Mouse (Mus musculus) layer of hippocampus, adult 18-20 months (tissue): Measurements from ENCODE around the gene Pds5b. TPM values are rescaled to one million over a fixed set of nuclear protein-coding genes. Genes with fewer than 3 reads are reported as not detected.
"Not testable (repeated sequence)": the region's sequence is repeated elsewhere in the genome, so short reads cannot be mapped to it uniquely, and the experiment has no call there.

ENCODE experiments used
- DNase-seq, 2 experiments: peaks; one replicate each; pipeline ENCODE4 v3.0.0; 2022; ENCODE audit warnings: low spot score in 2 of 2
- long read RNA-seq: library from polyadenylated mRNA; stranded (forward); transcript quantifications from one replicate; pipeline ENCODE4 v2.0.0, GENCODE M21; 2021
- total RNA-seq, 2 experiments: library from RNA; stranded (reverse); gene quantifications; 2 replicates each; pipeline ENCODE4 v1.2.3; 2021

The Pds5b gene
- total RNA-seq = 10 to 100 TPM; 76.8 to 78.8 TPM
- long read RNA-seq, full-length matches to known transcripts = 20 of 45 reads
- long read RNA-seq, partial matches to known transcripts = 19 of 45 reads
- long read RNA-seq, other reads (novel, unspliced or antisense) = 6 of 45 reads

DNA sequence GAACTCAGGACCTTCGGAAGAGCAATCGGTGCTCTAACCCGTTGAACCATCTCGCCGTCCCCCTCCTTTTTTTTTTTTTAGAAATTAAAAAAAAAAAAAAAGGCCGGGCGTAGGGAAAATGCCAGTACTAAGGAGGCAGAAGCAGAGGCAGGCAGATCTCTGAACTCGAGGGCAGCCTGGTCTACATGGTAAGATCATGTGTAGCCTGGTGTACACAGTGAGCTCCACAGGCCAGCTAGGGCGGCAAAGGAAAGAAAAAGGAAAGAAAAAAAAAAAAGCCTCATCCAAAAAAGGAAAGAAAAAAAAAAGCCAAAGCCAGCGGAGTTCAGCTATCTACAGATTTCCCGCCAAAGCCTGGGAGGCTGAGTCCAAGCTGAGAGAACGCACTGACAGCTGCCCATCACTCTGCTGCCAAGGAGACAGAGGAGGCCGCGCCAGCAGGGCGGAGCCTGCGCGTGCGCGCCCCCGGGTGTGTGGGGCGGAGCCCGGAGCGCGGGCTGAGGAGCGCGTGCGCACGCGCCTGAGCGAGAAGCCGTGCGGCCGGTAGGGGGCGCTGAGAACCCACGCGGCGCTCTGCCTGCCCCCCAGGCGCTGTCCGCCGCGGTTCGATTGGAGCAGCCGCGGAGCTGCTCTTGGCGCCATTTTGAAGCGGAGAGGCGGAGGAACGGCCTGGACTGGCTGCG lies at the start of gene Pds5b:
Pds5b (plus strand) TSS at position 587 of the 683 bp plus-strand sequence.
- DNase-seq = peak; percentile 92 to 96

DNA sequence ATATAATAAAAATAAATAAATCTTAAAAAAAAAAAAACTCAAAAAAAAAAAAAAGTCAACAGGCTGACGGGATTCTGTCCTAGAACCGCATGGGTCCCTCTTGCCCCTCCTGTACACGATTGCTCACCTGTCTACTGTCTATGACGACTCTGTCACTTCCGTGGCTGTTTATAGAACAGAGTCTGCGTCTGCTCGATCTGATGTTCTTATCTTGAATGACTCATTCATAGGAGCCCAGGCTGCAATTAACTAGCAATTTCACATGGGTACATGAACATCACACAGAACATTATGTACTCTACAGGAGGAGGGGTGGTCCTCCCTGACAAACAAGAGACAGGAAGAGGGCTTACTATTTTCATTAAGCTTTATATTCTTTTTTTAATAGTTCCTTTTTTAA lies 48.0 kb upstream of the Pds5b start:
- peak in 1 of 2 experiments; percentile 46 for DNase-seq

DNA sequence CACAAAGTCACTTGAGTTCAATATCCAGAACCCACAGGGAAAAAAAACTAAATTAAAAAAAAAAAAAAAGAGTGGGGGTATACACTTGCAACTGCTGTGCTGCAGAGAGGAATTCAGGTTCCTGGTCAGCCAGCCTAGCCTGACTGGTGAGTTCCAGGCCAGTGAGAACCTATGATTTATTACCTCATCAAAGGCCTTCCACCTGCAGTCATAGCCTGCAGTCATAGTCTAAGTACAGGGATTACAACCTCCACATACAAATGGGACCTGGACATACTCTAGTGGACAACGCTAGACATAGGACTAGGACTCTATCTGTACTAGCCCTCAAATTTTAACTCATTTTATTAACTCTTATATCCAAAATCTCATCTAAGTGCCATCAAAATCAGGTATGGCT lies 44.3 kb upstream of the Pds5b start:
- DNase-seq = no peak

DNA sequence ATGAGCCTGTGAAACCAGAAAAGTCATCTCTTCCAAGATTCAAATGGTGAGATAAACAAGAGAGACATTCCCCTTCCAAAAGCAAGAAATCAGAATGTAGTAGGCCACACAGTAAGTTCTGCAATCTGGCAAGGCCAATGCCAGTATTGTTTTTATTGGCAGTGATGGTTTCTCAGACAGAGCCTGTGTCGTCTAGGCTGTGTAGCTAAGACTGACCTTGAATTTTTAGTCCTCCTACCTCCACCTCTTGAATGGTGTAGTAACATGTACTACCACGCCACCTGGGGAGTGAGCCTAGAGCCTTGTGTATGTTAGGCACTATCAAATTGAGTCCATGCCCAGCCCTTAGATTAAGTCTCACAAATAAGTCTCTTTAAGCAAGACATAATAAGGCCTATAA lies 43.8 kb upstream of the Pds5b start:
- no peak for DNase-seq

DNA sequence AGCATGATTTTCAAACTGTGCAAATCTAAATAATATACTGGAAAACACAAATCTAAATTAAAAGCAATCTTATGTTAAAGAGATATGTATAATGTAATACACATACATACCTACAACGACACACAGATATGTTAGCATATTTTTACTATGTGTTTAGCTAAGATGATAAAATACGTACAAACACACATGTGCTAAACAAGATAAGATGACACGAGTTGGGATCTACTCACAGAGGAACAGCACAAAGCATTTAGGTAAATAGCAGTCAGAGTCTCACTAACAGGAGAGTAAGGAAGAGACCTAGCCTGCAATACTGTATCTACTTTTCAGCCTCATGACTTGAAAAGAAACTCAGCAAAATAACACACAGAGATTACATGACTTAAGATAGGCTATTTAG lies 32.1 kb upstream of the Pds5b start:
- no peak for DNase-seq

DNA sequence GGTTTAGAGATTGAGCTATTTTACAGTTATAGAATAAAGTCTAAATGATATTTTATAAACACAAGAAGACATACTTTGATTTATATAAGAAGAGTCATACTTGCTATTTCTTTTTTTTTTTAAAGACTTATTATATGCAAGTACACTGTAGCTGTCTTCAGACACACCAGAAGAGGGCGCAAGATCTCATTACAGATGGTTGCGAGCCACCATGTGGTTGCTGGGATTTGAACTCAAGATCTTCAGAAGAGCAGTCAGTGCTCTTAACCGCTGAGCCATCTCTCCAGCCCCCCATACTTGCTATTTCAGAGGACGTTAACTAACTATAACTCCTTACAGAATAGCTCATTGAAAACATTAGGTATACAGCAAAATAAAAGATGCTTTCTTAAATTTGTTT lies 30.1 kb upstream of the Pds5b start:
- DNase-seq = not testable (repeated sequence)

DNA sequence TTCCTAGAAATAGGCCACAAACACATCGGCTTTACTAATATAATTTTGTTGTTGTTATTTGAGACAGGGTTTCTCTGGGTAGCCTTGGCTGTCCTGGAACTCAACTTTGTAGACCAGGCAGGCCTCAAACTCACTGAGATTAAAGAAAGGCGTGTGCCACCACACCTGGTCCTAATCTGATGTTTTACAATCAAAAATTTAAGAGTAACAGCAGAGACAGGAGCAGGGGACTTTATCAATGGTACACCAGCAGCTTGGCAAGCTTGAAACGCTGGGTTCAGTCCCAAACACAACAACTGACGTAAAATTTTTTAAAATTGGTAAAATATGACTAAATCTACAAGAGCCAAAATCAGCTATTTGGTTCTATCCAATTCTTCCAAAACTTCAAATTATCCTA lies 28.6 kb upstream of the Pds5b start:
- DNase-seq = no peak

DNA sequence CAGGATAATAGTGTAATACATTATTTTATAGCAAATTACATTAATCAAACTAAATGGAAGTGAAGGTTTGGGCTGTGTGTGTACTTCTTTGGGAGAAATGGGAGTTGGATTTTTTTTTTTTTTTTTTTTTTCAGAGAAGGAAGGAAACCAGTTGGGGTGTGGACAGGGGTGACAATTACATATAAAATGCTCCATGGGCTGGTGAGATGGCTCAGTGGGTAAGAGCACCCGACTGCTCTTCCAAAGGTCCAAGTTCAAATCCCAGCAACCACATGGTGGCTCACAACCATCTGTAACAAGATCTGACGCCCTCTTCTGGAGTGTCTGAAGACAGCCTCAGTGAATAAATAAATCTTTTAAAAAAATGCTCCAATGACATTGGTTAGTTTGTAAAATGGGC lies 21.0 kb upstream of the Pds5b start:
- no peak for DNase-seq

DNA sequence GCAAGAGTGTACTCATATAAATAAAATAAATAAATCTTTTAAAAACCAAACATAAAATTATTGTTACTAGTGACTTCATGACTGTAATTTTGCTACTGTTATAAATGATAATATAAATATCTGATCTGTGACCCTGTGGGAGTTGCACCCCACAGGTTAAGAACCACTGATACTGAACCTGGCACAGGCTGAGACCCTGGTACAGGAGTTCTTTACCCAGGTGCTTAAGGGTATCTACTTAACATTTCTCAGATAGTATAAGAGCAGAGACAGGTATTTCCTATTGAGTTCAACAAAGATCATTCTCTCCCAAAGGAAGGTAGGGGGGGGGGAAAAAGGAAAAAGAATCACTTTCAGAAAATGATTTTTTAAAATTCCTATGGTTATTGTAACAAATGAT lies 19.0 kb upstream of the Pds5b start:
- no peak for DNase-seq

DNA sequence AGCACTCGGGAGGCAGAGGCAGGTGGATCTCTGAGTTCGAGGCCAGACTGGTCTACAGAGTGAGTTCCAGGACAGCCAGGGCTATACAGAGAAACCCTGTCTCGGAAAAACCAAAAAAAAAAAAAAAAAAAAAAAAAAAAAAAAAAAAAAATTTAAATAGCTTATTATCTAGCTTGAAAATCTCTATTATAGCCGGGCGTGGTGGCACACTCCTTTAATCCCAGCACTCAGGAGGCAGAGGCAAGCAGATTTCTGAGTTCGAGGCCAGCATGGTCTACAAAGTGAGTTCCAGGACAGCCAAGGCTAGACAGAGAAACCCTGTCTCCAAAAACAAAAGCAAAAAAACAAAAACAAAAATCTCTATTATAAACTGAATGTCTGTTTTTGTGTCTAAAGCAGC lies 14.1 kb upstream of the Pds5b start:
- not testable (repeated sequence) for DNase-seq

DNA sequence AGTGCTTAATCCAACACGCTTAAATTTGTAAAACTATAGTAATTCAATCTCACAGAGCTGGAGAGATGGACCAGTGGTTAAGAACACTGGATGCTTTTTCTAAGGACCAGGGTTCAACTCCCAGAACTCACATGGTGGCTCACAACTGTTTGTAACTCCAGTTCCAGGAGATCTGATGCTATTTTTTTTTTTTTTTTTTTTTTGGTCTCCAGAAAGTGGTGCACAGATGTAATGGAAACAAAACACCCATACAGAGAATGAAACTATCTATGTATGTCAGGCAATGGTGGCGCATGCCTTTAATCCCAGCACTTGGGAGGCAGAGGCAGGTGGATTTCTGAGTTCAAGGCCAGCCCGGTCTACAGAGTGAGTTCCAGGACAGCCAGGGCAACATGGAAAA lies 13.2 kb upstream of the Pds5b start:
- DNase-seq = not testable (repeated sequence)

DNA sequence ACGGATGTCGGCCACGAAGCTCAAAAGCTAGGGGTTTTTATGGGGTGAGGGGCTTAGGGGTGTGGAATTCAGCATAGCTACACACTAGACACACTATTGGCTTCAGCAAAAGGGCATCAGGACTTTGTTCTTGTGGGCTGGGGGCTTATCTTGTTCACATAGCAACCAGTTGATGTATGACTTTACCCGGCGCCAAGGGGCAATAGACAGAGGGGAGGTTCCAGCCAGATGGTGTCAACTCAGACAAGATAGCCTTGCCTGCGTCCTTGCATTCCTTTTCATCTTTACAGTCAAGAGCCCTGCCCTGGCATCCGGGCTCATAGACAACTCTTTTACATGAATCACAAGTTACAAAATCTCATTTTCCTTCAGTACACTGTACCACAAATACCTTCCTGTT lies 9.6 kb upstream of the Pds5b start:
- not testable (repeated sequence) for DNase-seq

DNA sequence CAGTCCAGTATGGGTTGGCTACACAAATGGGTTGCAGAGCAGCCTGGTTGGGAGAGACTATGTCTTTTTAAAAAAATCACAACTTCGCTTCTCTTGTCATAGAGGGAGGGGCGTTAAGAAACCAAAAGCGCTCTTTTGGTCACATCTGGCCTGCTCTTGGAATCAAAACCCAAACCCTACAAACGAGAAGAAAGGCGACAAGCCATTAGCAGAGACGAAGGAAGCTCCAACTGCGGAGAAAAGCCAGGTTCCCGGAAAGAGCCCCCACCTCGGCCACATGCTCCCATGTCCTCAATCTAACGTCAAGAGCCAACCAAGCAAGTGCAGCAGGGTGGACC lies 8.8 kb upstream of the Pds5b start:
- DNase-seq = no peak

DNA sequence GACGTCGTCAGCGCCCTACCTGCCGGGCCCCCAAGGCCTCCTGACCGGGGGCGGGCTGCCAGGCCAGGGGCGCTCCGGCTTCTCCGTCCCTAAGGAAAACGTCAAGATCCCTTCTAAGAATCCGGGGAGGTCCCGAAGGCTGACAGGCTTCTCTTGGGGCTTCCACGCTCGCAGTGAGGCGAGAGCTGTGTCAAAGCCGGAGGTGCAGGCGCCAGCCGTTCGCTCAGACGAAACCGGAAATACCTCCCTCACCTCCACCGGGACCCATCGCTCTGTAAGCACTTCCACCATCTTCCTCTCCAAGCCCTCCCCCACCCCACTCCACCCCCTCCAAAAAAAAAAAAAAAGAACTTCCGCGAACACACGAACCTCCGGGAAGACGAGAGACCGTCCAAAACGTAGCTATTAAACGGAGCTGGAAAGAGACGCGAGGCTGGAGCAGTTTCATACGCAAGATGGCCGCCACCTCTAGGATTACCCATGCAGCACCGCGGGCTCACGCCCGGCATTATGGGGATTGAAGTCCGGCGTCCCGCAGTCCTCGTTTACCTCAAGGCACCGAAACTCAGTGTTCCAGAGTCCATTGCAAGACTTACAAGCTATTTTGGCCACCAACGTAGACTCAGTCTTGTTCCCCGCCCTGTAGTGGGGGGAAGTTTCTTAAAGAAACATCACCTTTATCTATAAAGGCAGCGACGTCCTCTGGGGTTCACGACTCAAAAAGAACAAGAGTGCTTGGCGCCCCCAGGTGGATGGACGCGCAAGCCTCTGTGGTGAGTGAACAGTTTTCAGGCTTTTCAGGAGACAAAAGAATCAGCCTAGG lies 8.2 kb upstream of the Pds5b start:
- peak; percentile 95 to 99 for DNase-seq

DNA sequence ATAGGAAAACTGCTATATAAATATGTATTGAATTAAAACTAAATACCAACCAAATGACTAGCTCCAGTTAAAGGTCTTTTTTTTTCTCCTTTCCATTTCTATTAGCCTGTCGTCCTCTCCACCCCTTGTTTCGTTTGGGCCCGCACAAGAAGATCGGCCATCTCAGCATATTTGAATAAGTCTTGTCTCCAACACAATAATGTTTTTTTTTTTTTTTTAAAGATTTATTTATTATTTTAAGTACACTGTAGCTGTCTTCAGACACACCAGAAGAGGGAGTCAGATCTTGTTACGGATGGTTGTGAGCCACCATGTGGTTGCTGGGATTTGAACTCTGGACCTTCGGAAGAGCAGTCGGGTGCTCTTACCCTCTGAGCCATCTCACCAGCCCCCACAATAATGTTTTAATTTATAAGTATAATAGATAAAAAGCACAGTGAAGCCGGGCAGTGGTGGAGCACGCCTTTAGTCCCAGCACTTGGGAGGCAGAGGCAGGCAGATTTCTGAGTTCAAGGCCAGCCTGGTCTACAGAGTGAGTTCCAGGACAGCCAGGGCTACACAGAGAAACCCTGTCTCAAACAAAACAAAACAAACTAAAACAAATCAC lies 7.3 kb upstream of the Pds5b start, which contains the start of gene N4bp2l2:
N4bp2l2 (minus strand) TSS at position 51 of the 607 bp plus-strand sequence.
- DNase-seq = not testable (repeated sequence)

DNA sequence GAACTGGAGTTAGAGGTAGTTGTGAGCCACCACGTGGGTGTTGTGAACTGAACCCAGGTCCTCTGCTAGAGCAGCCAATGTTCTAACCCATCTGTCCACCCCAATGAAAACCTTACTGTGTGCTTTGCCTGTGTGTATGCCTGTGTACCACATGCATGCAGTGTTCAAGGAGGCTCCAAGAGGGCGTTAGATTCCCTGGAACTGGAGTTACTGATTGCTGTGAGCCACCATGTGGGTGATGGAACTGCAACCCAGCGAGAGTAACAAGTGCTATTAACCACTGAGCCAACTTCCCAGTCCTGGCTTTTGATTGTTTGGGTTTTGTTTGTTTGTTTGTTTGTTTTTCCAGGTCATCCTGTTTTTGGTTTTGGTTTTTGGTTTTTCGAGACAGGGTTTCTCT lies 4.8 kb upstream of the Pds5b start:
- DNase-seq = no peak

DNA sequence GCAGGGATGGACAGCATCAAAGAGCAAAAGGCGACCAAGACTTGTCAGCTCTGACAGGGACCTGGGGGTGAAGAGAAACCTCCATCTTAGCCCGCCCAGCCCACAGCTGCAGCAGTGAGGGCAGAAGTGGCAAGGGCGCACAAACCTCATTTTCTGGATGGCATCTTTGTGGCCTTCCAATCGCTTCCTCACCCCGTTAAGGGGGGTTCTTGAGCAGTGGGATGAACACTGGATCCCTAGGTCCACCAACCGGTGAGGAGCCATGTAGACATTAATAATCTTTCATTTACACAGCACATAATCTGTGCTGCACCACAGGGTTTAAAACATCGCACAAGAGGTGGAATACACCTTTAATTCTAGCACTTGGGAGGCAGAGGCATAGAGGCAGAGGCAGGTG lies 1.2 kb upstream of the Pds5b start:
- no peak for DNase-seq

DNA sequence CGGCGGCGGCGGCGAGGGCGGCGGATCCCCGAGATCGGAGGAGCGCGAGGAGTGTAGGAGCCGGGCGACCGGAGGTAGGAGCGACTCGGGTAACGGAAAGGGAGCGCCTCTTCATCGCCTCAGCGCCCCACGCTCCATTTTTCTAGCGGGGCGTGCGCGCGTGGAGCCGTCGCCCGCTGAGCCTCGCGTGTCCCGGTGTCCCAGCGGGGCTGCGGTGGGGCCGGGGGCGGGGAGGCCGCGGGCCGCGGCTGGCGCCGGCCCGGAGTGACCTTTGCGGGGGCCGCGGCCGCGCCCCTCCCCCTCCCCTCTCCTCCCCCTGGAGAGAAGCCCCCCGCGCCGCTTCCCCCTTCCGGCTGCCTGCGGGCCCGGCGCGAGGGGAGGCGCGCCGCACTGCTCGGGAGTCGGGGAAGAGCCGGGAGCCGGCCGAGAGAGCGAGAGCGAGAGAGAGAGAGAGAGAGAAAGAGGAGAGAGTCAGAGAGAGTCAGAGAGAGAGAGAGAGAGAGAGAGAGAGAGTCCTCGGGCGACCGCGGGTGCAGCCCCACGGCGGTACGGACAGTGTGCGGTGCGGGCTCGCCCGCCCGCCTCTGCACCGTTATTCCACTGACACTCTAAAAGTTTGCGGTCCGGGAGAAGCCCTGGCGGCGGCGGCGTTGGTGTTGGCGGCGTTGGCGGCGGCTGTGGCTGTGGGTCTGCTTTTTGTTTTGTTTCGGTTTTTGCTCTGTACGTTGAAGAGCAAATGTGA lies 512 bp downstream of the Pds5b start:
- peak in 1 of 2 experiments; percentile 19 for DNase-seq

DNA sequence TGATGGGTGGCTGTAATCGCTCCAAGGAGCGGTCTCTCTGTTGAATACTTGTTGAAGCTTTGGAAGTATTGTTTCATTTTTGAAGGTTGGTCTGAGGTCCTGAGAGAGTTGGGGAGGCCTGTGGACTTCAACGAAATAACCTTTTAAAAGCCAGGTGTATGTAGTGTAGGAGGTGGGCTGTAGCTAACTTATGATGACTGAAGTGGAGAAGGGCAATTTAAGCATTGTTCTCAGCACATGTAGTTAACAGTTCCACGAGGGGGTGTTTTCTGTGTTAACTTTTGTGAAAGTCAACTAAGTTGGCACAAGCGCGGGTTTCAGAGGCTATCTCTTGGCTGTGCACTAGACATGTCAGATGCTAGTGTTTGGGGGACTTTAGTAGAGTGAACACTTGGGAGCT lies 1.3 kb downstream of the Pds5b start:
- DNase-seq = no peak

DNA sequence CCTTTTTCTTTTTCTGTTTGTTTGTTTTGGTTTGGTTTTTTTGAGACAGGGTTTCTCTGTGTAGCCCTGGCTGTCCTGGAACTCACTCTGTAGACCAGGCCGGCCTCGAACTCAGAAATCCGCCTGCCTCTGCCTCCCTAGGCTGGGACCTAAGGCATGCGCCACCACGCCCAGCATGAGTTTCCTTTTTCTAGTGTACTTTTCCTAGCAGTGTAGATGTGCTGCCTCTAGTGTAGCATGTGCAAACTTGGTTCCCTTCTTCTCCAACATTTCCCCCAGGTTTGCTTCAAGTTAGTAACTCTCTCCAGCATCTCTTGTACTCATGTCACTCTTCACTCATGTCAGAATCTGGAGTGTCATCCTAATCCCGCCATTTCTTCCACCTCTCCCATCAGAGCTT lies 9.3 kb downstream of the Pds5b start:
- DNase-seq = not testable (repeated sequence)

DNA sequence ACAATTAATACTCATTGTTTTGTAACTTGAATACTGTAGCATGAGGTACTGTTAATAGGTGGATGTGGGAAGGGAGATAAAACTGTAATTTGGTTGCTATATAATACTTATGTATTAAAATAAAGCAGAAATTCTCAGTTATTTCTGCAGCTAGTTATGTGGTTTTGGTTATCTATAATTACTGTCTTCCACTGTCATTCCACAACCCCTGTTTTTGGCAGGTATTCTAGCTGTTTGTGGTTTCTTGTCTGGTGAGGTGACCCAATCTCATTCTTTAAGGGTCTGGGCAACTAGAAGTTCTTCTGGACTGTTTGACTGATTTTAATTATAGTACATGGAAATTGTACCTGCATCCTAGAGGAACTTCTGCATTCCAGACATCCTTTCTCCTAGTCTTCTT lies 17.1 kb downstream of the Pds5b start:
- DNase-seq = no peak
